Mouse (Mus musculus) kidney, embryonic 14.5 days (tissue): ENCODE data around the gene Lpgat1. TPM values are rescaled to one million over a fixed set of nuclear protein-coding genes. Genes with fewer than 3 reads are reported as not detected.

ENCODE experiments used
- ATAC-seq: fragments of 200-750 bp; cut with Nextera tagmentation; 2 replicates; pipeline ENCODE4 v1.8.0; 2017; ENCODE audit warnings: moderate number of reproducible peaks, mild to moderate bottlenecking, moderate TSS enrichment, moderate library complexity; ENCODE audit not compliant: low FRiP score, low TSS enrichment
- H3K27ac ChIP-seq: fragments of 300-500 bp; sonication (generic); 2 replicates; pipeline ENCODE4 v1.5.1; 2014; ENCODE audit warnings: low read depth, mild to moderate bottlenecking, low read length, moderate library complexity, mixed read lengths
- H3K27me3 ChIP-seq: fragments of 300-500 bp; sonication (generic); 2 replicates; pipeline ENCODE4 v1.6.1; 2014; ENCODE audit warnings: mild to moderate bottlenecking, low read length; ENCODE audit not compliant: control insufficient read depth, insufficient read depth
- H3K36me3 ChIP-seq: fragments of 300-500 bp; sonication (generic); 2 replicates; pipeline ENCODE4 v1.6.1; 2014; ENCODE audit warnings: low read length, mixed read lengths; ENCODE audit not compliant: control insufficient read depth, insufficient read depth
- H3K4me1 ChIP-seq: fragments of 300-500 bp; sonication (generic); 2 replicates; pipeline ENCODE4 v1.6.1; 2014; ENCODE audit warnings: low read length, mixed read lengths; ENCODE audit not compliant: control insufficient read depth, insufficient read depth
- H3K4me2 ChIP-seq: fragments of 300-500 bp; sonication (generic); replicated peaks from 2 replicates; pipeline ENCODE4 v1.6.1; 2014; ENCODE audit warnings: low read depth, mild to moderate bottlenecking, low read length
- H3K4me3 ChIP-seq: fragments of 300-500 bp; sonication (generic); 2 replicates; pipeline ENCODE4 v1.5.1; 2014; ENCODE audit warnings: mild to moderate bottlenecking, low read length
- H3K9ac ChIP-seq: fragments of 300-500 bp; sonication (generic); 2 replicates; pipeline ENCODE4 v1.6.1; 2014; ENCODE audit warnings: low read depth, mild to moderate bottlenecking, low read length, moderate library complexity
- H3K9me3 ChIP-seq: fragments of 300-500 bp; sonication (generic); 2 replicates; pipeline ENCODE4 v1.6.1; 2016; ENCODE audit warnings: low read length; ENCODE audit not compliant: control insufficient read depth
- WGBS: fragments of 180-500 bp; shearing (Covaris S2); extraction: QIAGEN DNeasy Blood & Tissue Kit; methylation state at CpG from one replicate; pipeline ENCODE4 v1.1.7; 2014; 5-methylcytosine and 5-hydroxymethylcytosine counted together
- polyA plus RNA-seq: library from polyadenylated mRNA; unstranded; fragments of >200 nt; fragmentation: Nextera tagmentation; extraction: Ambion mirVana; gene quantifications from 2 replicates; pipeline ENCODE4 v1.2.1, GENCODE M21; 2014

The Lpgat1 gene
- polyA plus RNA-seq, 1 experiment from 2014 or later, result 30.4 TPM

GRCm38 (mm10) chr1:191818145-191818631, 100.6 kb downstream of the Lpgat1 start:
- Histone ChIP-seq H3K36me3 (peaks cover 5% of the 10 kb centered on the region; the same call in 1 of the 2 replicates), H3K4me1 (peaks cover 13% of the 10 kb centered on the region; the same call in 1 of the 2 replicates), H3K4me3 (no peak overlapping the region), H3K27me3 (no peaks in the 10 kb centered on the region), H3K9me3 (no peaks in the 10 kb centered on the region), H3K9ac (no peak overlapping the region), H3K4me2 (no peak overlapping the region), H3K27ac (no peak overlapping the region)
- 27% methylated on average over 6 of the region's 6 CpGs for WGBS
- 0 out of 2 replicates have a peak, but pooled peaks have one; percentile 8 for ATAC-seq

GRCm38 (mm10) chr1:191819026-191819425, 101.4 kb downstream of the Lpgat1 start:
- peaks cover 13% of the 10 kb centered on the region; the same call in 1 of the 2 replicates for H3K4me1 ChIP-seq
- no peaks in the 10 kb centered on the region for H3K27me3 ChIP-seq
- H3K4me2 ChIP-seq, result no peak overlapping the region
- H3K36me3 ChIP-seq, result peaks cover 12% of the 10 kb centered on the region; the same call in 1 of the 2 replicates
- H3K27ac ChIP-seq, result no peak overlapping the region
- no peaks in the 10 kb centered on the region for H3K9me3 ChIP-seq
- ATAC-seq, result no peak
- H3K9ac ChIP-seq, result no peak overlapping the region
- no peak overlapping the region for H3K4me3 ChIP-seq

DNA sequence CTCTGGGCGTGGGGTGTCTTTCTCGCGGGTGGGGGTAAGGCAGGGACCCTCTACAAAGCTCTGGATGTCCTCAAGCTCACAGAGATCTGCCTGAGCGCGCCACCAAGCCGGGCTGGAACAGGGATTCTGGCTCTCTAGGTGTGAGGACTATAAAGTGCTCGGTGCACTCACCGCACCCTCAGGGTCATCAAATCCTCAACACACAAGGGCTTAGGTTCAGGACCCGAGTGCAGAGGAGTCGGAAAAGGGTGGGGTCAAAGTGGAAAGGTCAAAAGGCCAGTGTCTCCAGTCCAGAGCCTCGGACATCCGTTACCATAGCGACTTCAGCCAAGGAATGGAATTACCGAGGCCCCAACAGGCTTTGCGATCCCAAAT, 103.3 kb downstream of the Lpgat1 start:
- Histone ChIP-seq H3K9me3 (no peaks in the 10 kb centered on the region), H3K27ac (no peak overlapping the region), H3K4me1 (peaks cover 13% of the 10 kb centered on the region; the same call in 1 of the 2 replicates), H3K4me2 (peak overlapping the region; percentile 76), H3K27me3 (no peaks in the 10 kb centered on the region), H3K9ac (peak overlapping the region; percentile 46; the same call in 1 of the 2 replicates), H3K4me3 (peak overlapping the region; percentile 89), H3K36me3 (peaks cover 31% of the 10 kb centered on the region)
- 5% methylated on average over 15 of the region's 15 CpGs for WGBS
- peak; percentile 46 for ATAC-seq

DNA sequence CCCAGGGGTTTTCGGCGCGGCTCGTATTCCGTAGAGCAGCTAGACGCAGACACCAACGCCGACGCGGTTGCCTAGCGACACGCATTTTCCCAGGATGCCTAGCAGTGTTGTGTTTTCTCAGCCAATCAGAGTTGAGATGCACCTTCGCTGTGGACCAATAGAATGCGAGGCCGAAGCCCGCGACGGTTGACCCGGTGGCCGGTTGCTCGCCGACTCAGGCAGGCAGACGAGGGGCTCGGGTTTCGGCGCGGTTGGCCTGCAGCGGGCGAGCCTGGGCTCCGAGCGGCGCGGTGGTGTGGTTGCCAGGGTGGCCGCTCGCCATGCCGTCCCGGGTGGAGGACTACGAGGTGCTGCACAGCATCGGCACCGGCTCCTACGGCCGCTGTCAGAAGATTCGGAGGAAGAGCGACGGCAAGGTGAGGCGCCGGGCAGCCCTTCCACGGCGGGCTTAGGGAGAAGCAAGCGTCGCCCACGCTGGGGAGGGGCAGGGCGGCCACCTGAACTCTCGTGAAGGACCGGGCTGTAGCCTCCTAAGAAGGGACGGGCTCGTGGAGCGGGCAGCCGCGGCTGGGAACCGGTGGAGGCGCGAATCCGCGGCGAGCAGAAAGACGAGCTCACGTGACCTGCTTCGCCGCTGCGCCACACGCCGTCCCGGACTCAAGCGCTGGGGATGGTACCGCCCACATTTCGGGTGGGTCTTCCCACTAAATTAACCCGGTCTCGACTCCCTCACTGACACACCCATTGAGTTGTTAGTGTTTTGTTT, 103.9 kb downstream of the Lpgat1 start, which contains the start of gene Nek2:
TSS of gene Nek2 (plus strand) at position 119 of the 766 bp plus-strand sequence.
- Histone ChIP-seq H3K9ac (peak within 1 kb of the TSS; percentile 92), H3K27me3 (no peaks in the 10 kb centered on the region), H3K4me1 (peaks cover 13% of the 10 kb centered on the region; the same call in 1 of the 2 replicates), H3K4me3 (peak within 1 kb of the TSS; percentile 89), H3K9me3 (no peaks in the 10 kb centered on the region), H3K27ac (peak within 1 kb of the TSS; percentile 88), H3K4me2 (peak within 1 kb of the TSS; percentile 76), H3K36me3 (peaks cover 36% of the 10 kb centered on the region)
- peak; percentile 90 for ATAC-seq
- under 1% methylated on average over 79 of the region's 79 CpGs for WGBS

- Histone ChIP-seq H3K4me1 (no peaks in the 10 kb centered on the region), H3K36me3 (peaks cover 83% of the 10 kb centered on the region)
- WGBS, result 79% methylated on average over 3 of the region's 3 CpGs
These were observed 111.5 kb downstream of the Lpgat1 start for GRCm38 (mm10) chr1:191829124-191829523.

GRCm38 (mm10) chr1:191833396-191833795, 115.8 kb downstream of the Lpgat1 start:
- Histone ChIP-seq H3K9me3 (no peaks in the 10 kb centered on the region), H3K27ac (no peak overlapping the region), H3K4me1 (0 out of 2 replicates have a peak, but pooled peaks cover 5% of the 10 kb centered on the region), H3K9ac (no peak overlapping the region), H3K27me3 (no peaks in the 10 kb centered on the region), H3K4me2 (no peak overlapping the region), H3K36me3 (peaks cover 42% of the 10 kb centered on the region), H3K4me3 (no peak overlapping the region)
- 93% methylated on average over 6 of the region's 6 CpGs for WGBS
- ATAC-seq, result no peak

More at GRCm38 (mm10) chr1:191829124-191829523, 111.5 kb downstream of the Lpgat1 start:
- Histone ChIP-seq H3K9me3 (no peaks in the 10 kb centered on the region), H3K4me3 (no peak overlapping the region), H3K27ac (no peak overlapping the region), H3K9ac (no peak overlapping the region), H3K4me2 (no peak overlapping the region), H3K27me3 (no peaks in the 10 kb centered on the region)
- no peak for ATAC-seq

Other genes starting within 250 kb of the Lpgat1 start
- gene Dtl, start 142.3 kb upstream of the Lpgat1 start, polyA plus RNA-seq, result 45.8 and 81.3 TPM in 2 replicates
- 38.9 and 77.9 TPM in 2 replicates for gene Ints7, start 142.2 kb upstream of the Lpgat1 start, polyA plus RNA-seq
- gene Nek2, start 103.6 kb downstream of the Lpgat1 start, polyA plus RNA-seq, result 26.3 and 45.5 TPM in 2 replicates
- gene Slc30a1, start 188.9 kb downstream of the Lpgat1 start, polyA plus RNA-seq, result 2.0 and 2.4 TPM in 2 replicates